Mouse (Mus musculus) skeletal muscle tissue, adult 2 months (tissue): ENCODE measurements around the gene Nyx.
"Not testable (repeated sequence)": the region's sequence is repeated elsewhere in the genome, so short reads cannot be mapped to it uniquely, and the experiment has no call there.

Source experiments
- DNase-seq: peaks from one replicate; pipeline ENCODE4 v3.0.0-alpha.2; 2012; ENCODE audit warnings: low read depth, low spot score

Gene Nyx

DNA sequence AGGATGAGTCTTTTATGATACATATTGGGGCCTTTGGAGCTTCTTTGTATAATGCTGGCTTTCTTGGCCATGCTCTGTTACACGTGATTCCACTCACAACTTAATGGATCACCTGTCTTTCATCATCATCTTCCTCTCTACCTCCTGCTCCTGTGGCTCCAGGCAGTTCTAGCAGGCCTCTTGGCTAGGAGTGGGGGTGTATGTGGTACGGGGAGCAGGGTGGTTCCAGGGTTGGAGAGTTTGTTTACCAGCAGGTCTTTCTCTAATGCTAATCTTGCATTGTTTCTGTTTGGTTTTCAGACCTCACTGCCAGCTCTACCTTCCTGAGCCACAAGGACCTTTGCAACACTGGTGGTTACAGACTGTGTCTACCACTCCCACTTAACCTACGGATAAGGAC, at the start of gene Nyx:
TSS of gene Nyx (plus strand) at position 301 of the 400 bp plus-strand sequence.
- no peak for DNase-seq

DNA sequence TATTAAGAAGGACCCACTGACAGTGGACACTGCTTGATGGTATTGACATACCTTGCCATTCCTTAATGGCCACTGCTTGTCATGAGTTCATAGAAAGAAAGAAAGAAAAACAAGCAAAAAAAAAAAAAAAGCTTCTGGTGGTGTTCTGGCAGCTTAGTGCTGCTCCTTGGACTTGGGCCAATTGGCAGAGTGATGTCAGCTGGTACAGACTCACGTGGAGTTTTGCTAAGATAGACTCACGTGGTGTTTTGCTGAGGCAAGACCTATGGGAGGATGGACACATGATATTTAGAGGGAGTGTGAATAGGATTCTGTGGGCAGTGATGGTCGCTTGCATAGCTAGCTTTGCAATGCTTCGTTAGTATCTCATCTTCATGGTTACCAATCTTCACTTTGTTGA, 43.9 kb upstream of the Nyx start:
- no peak for DNase-seq

DNA sequence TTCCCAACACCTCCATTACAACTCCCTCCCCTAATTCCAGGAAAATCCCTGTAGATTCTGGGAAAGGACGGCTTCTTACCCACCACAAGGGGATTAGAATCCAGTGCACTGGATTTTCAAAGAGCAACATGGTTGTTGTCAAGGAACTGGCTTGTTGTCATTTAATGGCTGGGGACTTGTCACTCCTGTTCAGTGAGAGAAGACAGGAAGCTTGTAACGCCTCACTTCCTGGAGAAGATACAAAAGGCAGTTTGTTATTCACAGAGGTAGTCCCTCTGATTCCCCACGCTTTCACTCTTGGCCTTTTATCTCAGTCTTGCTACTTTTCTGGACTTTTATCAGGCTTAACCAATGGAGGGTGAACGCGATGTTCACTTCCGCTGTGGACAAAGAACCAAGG, 34.5 kb upstream of the Nyx start:
- DNase-seq: no peak

DNA sequence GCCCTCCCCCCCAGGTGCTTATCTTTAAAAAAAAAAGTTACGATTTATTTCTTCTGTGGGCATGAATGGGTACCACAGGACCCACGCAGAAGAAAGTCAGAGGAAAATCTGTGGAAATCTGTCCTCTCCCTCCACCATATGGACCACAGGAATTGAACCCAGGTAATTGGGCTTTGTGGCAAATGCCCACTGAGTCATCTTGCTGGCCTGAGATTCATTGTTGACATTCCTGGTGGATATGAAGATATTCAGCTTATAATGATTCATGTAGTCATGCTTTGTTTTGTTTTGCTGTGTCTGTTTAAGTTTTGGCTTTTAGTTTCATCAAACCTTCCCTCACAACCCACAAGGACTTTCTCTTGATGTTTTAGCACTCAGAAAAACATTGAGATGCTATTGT, 29.9 kb upstream of the Nyx start:
- DNase-seq: not testable (repeated sequence)

DNA sequence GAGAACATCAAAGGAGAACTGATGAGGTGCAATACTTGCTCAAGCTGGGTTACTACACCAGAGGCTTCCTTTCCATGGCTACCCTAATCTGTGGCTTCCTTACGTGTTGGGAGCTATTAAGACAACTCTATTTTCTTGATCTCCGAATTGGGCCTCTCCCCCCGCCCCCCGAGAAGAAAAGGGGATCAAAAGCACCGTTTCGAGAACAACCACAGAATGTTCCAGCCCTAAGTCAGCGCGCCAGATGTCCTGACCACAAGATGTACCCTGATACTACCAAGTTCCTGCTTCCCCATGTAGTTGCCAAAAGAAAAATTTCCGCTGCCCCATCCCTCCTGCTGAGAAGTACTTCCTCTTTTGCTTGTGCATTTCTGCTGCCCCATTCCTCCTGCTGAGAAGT, 9.4 kb upstream of the Nyx start:
- DNase-seq: not testable (repeated sequence)

DNA sequence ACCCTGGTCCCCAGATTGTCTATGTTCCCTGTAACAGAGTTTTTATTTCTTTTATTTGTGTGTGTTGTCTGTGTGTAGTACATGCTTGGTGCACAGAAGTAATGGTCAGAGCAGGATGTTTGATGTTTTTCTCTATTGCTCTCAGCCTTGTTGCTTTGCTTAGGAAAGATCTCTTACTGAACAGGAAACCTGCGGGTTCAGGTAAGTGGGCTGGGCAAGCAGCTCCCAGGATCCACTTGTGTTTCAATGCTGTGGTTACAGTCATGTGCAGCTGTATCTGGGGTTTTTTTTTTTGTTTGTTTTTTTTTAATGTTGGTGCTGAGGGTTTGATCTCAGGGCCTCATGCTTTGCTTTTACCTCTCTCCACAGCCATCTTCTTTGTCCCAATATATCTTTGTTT, 7.1 kb upstream of the Nyx start:
- no peak for DNase-seq

DNA sequence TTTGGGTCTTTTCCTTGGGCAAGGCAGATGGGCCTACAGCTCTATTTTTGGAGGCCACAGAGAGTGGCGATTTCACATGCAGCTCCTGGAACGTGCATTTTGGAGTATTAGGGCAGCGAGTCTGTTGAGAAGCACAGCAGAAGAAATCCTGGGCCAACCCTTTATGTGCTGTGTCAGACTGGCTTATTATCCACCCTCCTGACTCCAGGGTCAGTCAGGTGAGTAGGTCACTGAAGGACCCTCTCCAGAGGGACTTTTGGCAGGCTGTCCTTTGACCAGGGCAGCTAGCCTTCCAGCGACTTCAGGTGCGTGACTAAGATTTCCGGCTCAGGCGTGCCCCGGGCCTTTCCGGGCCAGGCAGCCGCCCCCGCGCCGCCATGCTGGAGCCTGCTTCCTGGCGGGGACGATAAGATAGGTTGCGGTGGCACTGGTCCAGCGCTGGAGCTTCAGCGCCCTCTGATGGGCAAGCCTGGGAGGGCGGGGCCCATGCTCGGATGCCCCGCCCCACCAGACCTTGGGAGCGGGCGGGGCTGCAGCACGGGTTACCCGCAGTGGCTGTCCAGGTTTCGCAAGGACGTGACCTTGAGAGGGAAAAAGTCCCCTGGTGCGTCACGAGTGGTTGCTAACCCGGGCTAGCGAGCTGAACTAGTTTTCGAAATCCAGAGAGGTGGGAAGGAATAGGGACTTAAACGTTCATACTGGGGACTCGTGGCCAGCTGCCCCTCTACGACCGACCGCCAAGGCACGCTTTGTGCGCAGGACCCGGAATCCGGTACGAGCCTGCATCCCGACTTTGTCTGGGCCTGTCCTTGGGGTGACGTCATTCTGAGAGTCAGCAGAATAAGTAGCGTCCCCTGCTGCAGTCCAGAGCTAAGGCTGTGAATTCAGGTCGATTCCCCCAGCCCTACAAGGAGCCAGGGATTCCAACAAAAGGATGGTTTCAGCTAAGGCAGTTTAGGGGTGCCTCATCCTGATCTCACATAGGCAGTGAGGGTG, 4.3 kb upstream of the Nyx start:
- DNase-seq: peak; percentile 92

DNA sequence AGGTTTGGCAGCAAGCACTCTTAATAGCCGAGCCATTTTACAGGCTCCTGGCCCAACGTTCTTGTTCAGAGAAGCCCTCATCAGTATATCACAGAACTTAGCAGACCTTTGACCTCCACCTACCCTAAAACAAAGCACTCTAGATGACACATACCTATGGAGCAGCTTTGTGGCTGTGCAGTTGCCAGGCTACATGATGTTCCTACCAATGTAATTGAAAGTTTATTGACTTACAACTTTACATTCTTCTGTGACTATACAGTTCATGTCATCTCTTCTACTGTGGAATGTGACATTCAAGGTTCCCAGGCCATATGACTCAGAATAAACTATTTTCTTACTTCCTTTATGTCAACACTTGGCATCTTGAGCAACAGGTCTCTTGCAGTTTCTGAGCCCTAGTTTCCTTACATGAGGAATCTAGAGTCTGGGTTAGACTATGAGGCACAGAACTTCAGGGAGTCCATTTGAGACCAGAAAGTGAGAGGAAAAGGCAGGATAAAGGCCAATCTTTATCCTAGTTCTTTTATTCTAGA, 2.9 kb upstream of the Nyx start:
- DNase-seq: no peak

DNA sequence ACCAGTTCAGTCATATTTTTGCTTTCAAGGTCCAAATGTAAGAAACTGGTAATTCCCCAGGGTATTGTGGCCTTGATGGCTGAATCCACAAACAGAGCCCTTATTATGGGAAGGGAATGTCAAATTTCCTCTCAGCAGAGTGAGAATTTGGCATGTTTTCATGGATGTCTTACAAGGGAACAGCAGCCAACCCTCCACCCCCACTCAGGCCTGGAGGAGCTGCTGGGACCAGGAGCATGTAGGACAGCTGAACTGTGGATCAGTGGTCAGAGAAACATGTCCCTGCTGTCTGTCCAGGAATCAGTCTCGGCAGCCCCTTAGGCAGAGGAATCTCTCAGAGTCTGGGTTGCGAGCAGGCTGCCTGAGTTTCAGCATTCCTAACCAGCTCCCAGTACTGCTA, 771 bp downstream of the Nyx start:
- no peak for DNase-seq

DNA sequence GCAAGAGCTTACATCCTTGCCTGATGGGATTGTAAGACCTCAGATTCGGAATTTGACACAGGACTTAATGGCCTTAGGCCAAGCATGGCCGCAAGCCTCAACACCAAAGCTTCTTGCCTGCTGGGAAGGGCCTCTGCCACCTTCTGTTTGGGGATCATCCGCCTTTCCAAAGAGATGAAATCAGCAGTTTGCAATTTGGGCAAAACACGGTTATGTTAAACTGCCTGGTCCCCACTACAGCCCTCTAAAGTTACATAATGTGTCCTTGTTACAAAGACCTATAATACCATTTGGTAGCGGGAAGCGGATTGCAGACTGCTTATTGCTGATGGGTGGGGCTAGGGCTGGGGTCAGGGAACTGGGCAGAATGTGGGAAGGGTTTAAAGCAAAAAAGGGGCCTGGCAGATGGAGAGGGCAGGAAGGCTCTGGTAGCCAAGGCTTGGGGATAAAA, 1.2 kb downstream of the Nyx start:
- DNase-seq: no peak

DNA sequence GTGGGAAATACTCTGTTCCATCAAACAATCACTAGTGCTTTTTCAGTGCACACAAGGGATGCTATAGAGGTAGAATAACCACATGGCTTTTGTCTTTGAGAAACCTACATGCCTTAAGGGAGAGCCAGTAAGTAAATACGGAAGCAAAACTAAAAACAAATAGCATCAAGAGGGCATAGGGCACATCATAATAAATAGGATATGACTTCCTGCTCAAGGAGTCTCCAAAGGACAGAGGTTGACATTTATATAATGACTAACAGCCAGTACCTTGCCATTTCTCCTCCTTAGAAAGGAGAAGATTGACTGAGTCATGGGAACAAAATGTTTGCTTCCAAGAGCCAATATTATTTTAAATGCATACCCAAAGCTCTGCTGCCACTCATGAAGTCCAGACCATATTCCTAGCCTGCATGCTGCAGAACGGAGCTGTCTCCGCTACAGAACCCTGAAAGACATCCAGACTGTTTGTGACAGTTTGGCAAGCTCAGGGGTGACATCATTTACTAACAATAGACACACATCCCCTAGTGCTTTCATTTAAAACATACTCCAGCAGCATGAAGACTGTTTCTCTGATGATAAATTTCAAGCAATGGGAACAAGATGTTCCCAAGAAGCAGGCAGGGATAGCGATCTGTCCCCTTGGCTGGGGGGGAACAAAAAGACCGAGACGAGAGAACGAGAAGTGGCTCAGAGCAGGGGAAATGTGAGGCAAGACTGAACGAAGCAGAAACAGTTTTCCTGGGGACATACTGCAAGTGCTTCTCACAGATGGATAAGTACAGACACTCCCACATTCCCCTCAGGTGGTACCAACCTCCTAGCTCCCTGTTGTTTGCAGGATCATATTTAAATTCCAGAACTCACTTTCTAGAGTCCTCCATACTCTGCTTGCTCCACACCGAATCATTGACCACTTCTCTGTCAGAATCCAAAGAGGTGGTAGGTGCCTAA, 3.5 kb downstream of the Nyx start:
- peak; percentile 80 for DNase-seq

DNA sequence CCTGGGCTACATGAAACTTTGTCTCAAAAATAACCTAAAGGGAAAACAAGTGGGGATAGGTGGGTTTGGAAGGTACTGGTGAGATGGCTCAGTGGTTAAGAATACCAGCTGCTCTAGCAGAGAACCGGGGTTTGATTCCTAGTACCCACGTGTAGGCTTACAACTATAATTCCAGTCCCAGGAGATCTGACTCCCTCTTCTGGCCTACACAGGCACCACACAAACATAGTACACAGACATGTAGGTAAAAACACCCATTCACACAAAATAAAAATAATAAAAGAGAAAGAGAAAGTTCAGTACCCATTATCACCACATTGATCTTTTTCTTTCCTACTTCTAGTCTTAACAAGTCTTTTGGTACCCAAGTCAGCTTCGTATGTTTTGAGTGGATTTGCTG, 6.0 kb downstream of the Nyx start:
- no peak for DNase-seq

DNA sequence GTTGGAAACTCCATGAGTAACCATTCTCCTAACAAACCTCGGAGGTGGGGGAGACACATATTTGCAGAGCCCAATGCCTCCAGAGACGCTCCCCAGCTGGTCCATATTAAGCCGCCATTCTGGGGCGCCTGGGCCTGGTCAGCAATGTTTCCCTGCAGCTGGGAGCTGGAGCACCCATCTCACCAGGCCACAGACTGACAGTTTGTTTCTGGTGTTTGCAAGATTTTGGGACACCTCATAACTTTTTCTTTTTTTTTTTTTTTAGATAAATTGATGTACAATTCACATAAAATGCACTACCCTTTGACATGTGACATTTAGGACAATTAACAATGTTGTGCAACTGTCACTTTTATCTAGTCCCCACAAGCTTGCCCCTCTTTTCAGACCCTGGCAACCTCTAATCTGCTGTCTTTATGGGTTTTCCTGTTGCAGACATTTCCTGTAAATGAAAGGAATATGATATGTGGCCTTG, 6.9 kb downstream of the Nyx start:
- no peak for DNase-seq

DNA sequence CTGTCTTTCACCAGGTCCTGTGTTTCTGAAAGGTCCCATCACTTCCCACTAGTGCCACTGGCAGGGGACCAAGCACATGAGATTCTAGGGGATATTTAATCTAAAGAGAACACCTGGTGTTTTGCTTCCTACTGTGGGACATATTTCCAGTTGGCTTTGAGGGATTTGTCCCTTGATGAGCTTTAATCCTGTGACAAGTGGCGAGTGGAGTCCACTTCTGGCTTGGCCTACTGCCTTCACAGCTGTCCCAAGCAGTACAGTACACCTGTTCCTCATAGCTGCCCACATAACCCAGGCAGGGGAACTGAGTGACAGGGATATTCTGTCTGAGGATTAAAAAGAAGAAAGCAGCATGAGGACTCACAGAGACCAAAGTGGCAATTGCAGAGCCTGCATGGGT, 9.5 kb downstream of the Nyx start:
- no peak for DNase-seq

DNA sequence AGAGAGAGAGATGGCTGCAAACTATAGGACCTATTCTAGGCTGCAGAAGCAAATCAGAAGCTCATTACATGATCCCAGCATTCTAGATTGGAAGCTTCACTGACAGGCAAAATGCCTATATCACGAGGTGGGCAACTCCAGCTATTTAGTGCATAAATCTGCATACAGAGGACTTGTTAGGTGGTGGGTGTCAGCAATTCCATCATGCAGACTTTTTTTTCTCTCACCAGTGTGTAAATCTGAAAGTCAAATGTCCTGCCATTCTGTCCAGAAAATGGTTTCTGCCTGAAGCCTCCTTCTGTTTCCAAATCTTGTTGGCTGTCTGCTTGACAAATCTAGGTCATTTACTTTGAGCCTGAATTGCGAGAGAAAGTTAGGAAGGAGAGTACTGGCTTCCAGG, 11.7 kb downstream of the Nyx start:
- DNase-seq: no peak

DNA sequence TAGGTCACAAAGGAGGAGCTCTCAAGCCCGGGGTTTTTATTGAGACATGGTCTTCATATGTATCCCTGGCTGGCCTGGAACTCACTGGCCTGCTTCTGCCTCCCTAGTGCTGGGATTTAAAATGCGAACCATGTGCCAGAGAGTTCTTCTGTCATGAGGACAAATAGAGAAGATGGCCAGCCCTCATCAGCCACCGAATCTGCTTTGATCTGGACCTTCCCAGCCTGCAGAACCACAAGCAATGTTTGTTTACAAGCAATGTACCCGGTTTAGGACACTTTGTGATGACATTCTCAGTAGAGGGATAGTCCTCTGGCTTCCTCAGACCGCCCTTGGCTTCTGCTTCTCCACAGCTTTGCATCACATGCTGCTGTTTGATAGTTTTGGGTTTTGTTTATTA, 12.4 kb downstream of the Nyx start:
- no peak for DNase-seq

DNA sequence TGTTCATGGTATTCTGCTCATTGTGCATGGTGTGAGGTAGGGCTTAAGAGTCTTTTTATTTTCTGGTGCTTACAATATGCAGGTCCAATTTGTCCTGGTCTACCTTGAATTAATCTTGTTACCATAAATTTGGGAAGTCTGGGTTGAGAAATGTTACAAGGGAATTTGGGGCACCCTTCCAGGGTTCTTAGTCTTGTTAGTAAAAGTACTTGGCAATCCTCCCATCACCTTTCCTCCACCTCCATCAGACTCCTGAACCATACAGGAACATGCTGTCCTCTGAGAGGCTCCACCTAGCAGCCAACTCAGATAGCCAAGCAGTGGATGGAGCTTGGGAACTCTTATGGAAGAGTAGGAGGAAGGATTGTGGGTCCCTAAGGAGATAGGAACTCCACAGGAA, 13.7 kb downstream of the Nyx start:
- DNase-seq: no peak

DNA sequence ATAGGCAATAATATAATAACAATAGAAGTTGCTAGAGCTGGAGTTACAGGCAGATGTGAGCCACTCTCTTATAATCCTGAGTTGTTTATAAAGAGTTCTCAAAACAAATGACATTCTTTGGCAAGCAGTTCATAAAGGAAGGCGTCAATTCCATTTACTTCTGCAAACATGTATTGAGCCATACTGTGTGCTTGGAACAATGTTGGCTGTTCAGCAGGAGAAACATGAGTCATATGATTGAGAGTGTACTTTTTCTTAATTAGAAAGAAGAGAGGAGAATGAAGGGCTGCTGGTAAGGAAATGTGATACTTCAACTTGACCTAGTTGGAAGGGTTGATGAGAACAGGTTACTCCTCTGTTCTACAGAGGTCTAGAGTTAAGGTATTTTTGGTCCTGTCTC, 16.7 kb downstream of the Nyx start:
- DNase-seq: no peak

DNA sequence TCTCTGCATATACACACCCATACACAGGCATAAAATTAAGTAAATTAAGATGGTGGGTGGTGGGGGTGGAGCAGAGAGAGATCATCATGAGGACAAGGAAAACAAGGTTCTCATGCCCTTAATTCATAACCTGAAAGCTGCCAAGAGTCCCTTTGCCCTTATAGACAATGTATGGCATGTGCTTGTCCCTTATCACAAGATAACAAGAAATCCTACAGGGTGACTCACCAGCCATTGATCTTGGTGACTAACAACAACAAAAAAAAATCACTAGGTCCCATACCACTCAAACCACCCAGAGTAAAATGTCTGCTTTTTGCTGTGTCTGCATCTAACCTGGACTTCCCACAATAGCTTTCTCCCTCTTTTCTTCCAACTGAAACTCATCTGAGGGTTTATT, 18.5 kb downstream of the Nyx start:
- DNase-seq: no peak

DNA sequence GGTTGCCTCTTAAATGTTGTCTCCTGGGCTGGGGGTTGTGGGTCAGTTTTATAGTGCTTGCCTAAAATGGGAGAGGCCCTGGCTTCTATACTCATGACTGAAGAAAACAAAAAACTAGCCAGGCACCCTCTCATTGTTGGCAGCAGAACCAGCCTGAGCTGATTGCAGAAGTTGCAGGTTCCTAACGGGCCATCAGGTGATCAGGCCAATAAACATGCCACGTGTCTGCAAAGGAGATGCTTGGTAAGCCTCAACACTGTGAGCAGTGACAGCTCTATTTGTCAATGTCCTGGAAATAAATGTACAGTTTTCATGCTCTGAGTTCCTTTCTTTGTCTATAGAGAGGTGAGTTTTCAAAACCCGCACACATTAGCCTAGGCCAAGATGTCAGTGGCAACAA, 23.1 kb downstream of the Nyx start:
- DNase-seq: no peak

DNA sequence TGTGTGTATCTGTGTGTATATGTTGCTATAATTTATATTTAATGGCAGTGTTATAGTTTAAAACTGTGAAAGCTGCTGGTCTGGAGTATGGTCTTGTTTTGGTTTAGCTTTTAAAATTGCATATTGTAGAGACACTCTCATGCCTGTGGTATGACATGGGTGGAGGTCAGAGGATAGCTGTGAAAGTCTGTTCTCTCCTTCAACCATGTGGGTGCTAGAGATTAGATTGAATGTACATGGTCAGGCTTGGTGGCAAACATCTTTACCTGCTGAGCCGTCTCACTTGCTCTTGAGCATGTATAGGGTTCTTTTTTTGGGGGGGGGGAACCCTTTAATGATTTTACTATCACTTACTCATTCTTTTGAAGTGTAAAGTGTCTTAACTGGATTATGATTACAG, 23.9 kb downstream of the Nyx start:
- DNase-seq: no peak

DNA sequence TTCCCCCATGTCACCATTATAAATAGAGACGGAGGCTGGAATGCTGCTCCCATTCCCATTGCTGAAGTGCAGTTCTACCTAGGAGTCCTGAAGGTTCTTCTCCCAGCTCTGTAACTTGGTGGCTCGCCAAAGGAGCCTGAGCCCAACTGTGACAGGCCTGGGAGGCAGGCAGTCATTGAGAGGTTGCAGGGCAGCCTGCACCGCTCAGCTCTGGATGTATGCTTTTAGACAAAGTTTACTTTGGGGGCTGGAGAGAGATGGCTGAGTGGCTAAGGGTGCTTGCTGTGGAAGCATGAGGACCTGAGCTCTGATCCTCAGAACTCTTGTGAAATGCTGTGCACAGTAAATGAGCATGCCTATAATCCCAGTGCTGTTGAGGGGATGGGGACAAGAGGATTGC, 25.0 kb downstream of the Nyx start:
- DNase-seq: no peak
